Mouse (Mus musculus) hindbrain, embryonic 13.5 days (tissue): ENCODE measurements around the gene Col2a1. TPM values are rescaled to one million over a fixed set of nuclear protein-coding genes. Genes with fewer than 3 reads are reported as not detected.

Experiments used
- ATAC-seq: fragments of 200-750 bp; cut with Nextera tagmentation; 2 replicates; pipeline ENCODE4 v1.8.0; 2017; ENCODE audit warnings: moderate TSS enrichment; ENCODE audit not compliant: low FRiP score
- H3K27ac ChIP-seq: fragments of 300-500 bp; sonication (generic); 2 replicates; pipeline ENCODE4 v1.5.1; 2015; ENCODE audit warnings: inconsistent platforms, mild to moderate bottlenecking, moderate library complexity
- H3K27me3 ChIP-seq: fragments of 300-500 bp; sonication (generic); 2 replicates; pipeline ENCODE4 v1.6.1; 2015; ENCODE audit warnings: mild to moderate bottlenecking, inconsistent platforms
- H3K36me3 ChIP-seq: fragments of 300-500 bp; sonication (generic); 2 replicates; pipeline ENCODE4 v1.6.1; 2015; ENCODE audit warnings: mild to moderate bottlenecking, inconsistent platforms
- H3K4me1 ChIP-seq: fragments of 300-500 bp; sonication (generic); replicated peaks from 2 replicates; pipeline ENCODE4 v1.6.1; 2015; ENCODE audit warnings: inconsistent platforms
- H3K4me2 ChIP-seq: fragments of 300-500 bp; sonication (generic); 2 replicates; pipeline ENCODE4 v1.6.1; 2015; ENCODE audit warnings: inconsistent platforms, mild to moderate bottlenecking, moderate library complexity
- H3K4me3 ChIP-seq: fragments of 300-500 bp; sonication (generic); 2 replicates; pipeline ENCODE4 v1.5.1; 2015; ENCODE audit warnings: mild to moderate bottlenecking, inconsistent platforms
- H3K9ac ChIP-seq: fragments of 300-500 bp; sonication (generic); 2 replicates; pipeline ENCODE4 v1.6.1; 2015; ENCODE audit warnings: mild to moderate bottlenecking, inconsistent platforms
- H3K9me3 ChIP-seq: fragments of 300-500 bp; sonication (generic); 2 replicates; pipeline ENCODE4 v1.6.1; 2016; ENCODE audit warnings: inconsistent platforms
- WGBS: fragments of 180-500 bp; shearing (Covaris S2); methylation state at CpG from one replicate; pipeline ENCODE4 v1.1.7; 2015; 5-methylcytosine and 5-hydroxymethylcytosine counted together
- polyA plus RNA-seq: library from polyadenylated mRNA; unstranded; fragments of >200 nt; fragmentation: Nextera tagmentation; extraction: Ambion mirVana; gene quantifications from 2 replicates; pipeline ENCODE4 v1.2.1, GENCODE M21; 2015

Col2a1 gene
- polyA plus RNA-seq, 1 experiment from 2014 or later, result 53.5 TPM

- H3K9me3 ChIP-seq, result no peaks in the 10 kb centered on the region
- no peak overlapping the region for H3K4me3 ChIP-seq
- 88% methylated on average over 12 of the region's 12 CpGs for WGBS
- H3K4me1 ChIP-seq, result no peaks in the 10 kb centered on the region
- H3K27me3 ChIP-seq, result no peaks in the 10 kb centered on the region
- no peak overlapping the region for H3K27ac ChIP-seq
- no peak overlapping the region for H3K4me2 ChIP-seq
- no peaks in the 10 kb centered on the region for H3K36me3 ChIP-seq
- H3K9ac ChIP-seq, result no peak overlapping the region
- no peak for ATAC-seq
Measured at GRCm38 (mm10) chr15:97932441-97932840, 72.1 kb downstream of the Col2a1 start.

DNA sequence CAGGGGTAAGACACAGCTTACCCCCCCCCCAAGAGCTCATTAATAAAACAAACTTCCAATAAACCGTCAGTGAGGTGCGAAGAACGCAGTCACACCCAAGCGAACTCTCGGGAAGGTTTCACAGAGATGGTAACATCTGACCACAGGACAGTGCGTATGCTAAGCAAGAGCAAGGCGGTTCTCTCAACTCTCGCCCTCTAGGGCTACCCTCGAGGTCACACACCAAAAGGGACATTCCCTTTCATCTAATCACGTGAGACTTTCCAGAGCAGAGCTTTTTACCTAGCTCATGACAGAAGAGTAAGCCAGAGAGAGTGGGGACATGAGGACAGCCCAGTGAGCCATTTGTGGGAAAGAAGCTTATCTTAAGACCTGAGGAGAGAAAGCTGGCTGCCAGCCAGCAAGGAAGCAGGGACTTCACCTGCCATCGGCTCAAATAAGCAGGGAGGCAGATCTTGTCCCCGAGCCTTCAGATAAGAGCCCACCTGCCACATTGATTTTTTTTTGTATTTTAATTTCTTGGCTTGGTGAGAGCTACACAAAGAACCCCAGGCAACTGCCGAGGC lies 75.2 kb downstream of the Col2a1 start:
- H3K36me3 ChIP-seq, result no peaks in the 10 kb centered on the region
- no peak overlapping the region for H3K4me3 ChIP-seq
- H3K9ac ChIP-seq, result no peak overlapping the region
- no peak for ATAC-seq
- WGBS, result 65% methylated on average over 13 of the region's 13 CpGs
- H3K27ac ChIP-seq, result no peak overlapping the region
- no peaks in the 10 kb centered on the region for H3K4me1 ChIP-seq
- H3K27me3 ChIP-seq, result no peaks in the 10 kb centered on the region
- no peaks in the 10 kb centered on the region for H3K9me3 ChIP-seq
- no peak overlapping the region for H3K4me2 ChIP-seq

DNA sequence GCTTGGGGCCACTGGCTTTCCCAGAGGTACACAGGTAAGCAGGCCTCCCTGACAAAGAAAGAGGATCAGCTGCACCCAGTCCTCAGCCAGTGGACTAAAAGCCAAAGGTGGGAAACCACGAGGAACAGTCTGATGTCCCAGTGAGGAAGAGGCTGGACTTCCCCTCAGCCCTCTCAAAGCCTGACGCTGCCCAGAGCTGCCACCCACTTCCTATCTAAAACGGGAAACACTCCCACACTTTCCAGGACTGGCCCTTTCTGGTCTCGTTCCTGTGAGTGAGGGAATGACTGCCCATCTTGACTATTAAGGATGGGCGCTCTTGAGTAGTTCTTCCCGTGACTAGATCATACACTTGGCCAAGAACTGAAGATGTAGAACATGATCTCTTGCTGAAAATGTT lies 76.7 kb downstream of the Col2a1 start:
- WGBS, result 81% methylated on average over 6 of the region's 6 CpGs
- H3K4me2 ChIP-seq, result no peak overlapping the region
- ATAC-seq, result no peak

GRCm38 (mm10) chr15:97927018-97927417 lies 77.5 kb downstream of the Col2a1 start:
- Histone ChIP-seq H3K36me3 (no peaks in the 10 kb centered on the region), H3K27ac (no peak overlapping the region), H3K9me3 (no peaks in the 10 kb centered on the region), H3K4me2 (no peak overlapping the region), H3K4me1 (no peaks in the 10 kb centered on the region), H3K27me3 (no peaks in the 10 kb centered on the region), H3K9ac (no peak overlapping the region), H3K4me3 (no peak overlapping the region)
- no peak for ATAC-seq
- WGBS, result 70% methylated on average over 4 of the region's 4 CpGs

More for the DNA sequence above, 76.7 kb downstream of the Col2a1 start:
- Histone ChIP-seq H3K27ac (no peak overlapping the region), H3K9me3 (no peaks in the 10 kb centered on the region), H3K9ac (no peak overlapping the region), H3K4me1 (no peaks in the 10 kb centered on the region), H3K36me3 (no peaks in the 10 kb centered on the region), H3K4me3 (no peak overlapping the region), H3K27me3 (no peaks in the 10 kb centered on the region)

Other genes with a start within 250 kb of the Col2a1 start
- 10.4 and 10.8 TPM in 2 replicates for gene Rapgef3, start 236.7 kb downstream of the Col2a1 start, polyA plus RNA-seq
- gene Slc48a1, start 226.2 kb downstream of the Col2a1 start, polyA plus RNA-seq, result 59.8 and 62.9 TPM in 2 replicates
- gene Hdac7, start 160.2 kb downstream of the Col2a1 start, polyA plus RNA-seq, result 27.9 and 28.1 TPM in 2 replicates
- gene Vdr, start 94.1 kb downstream of the Col2a1 start, polyA plus RNA-seq, result 0.04 and 0.06 TPM in 2 replicates
- 53.6 and 58.3 TPM in 2 replicates for gene Tmem106c, start 40.5 kb downstream of the Col2a1 start, polyA plus RNA-seq
- gene Pfkm, start 87.9 kb upstream of the Col2a1 start, polyA plus RNA-seq, result 70.1 and 70.2 TPM in 2 replicates
- 23.3 and 24.7 TPM in 2 replicates for gene Senp1, start 89.0 kb upstream of the Col2a1 start, polyA plus RNA-seq
- 52.9 and 59.4 TPM in 2 replicates for gene Asb8, start 160.9 kb upstream of the Col2a1 start, polyA plus RNA-seq
- 55.6 and 59.6 TPM in 2 replicates for gene Ccdc184, start 162.5 kb upstream of the Col2a1 start, polyA plus RNA-seq
- not detected in 2 replicates for gene Olfr288, start 190.8 kb upstream of the Col2a1 start, polyA plus RNA-seq
- gene Gm44579, start 216.3 kb upstream of the Col2a1 start, polyA plus RNA-seq, result not detected in 2 replicates
- gene Olfr287, start 216.4 kb upstream of the Col2a1 start, polyA plus RNA-seq, result not detected in 2 replicates
- not detected in 2 replicates for gene Olfr286, start 229.8 kb upstream of the Col2a1 start, polyA plus RNA-seq